Mouse (Mus musculus) heart, postnatal 0 days (tissue): ENCODE results near the gene Agtrap.

ENCODE experiments used
- CTCF ChIP-seq: IDR thresholded peaks from 2 replicates; pipeline ENCODE4 v1.5.1; 2016; ENCODE audit warnings: antibody characterized with exemption, control low read depth, low read depth
- EP300 ChIP-seq: IDR thresholded peaks from 2 replicates; pipeline ENCODE4 v1.6.1; 2016; ENCODE audit warnings: antibody characterized with exemption, low read depth

DNA sequence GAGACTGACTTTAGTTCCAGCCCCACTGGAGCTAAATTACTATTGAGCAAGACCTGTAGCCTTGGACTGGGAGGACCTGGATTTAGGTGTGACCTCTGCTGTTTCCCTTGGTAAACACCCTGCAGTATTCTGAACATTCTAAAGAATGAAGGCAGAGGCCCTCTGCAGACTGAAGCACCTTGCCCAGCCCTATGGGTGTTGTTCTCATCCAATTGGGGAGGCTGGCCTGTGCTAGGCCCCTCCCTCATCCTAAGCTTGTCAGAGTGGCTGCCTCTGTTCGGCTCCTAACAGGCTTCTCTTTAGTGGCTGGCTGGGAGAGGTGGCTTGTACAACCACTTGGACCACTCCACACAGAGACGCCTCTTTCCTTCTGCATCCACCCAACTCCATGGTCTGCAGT lies 34.9 kb downstream of the Agtrap start:
- TF ChIP-seq CTCF (no peak), EP300 (no peak)
